Mouse (Mus musculus): Measurements from ENCODE around the gene Mrpl53.

Gene Mrpl53

DNA sequence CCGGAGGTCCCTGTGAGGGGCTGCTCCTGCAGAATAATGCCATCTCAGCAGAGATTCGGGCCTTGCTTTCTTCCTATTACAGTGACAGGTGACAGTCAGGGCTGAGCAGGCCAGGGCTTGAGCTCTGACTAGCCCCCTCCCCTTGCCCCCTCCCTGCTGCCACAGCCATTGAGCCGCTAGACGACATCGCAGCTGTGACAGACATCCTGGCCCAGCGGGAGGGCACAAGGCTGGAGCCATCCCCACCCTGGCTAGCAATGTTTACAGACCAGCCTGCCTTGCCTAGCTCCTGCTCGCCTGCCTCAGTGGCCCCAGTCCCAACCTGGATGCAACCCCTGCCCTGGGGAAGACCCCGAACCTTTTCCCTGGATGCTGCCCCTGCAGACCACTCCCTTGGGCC, 42.9 kb downstream of the Mrpl53 start:
- DNase-seq (ENCODE audit: low spot score), result no peak

- no peak for DNase-seq (ENCODE audit: low spot score)
Measured at GRCm38 (mm10) chr6:83153038-83153437, 44.2 kb downstream of the Mrpl53 start.

GRCm38 (mm10) chr6:83153485-83153884, 44.6 kb downstream of the Mrpl53 start:
- no peak for DNase-seq (ENCODE audit: low spot score)

- DNase-seq (ENCODE audit: low spot score), result no peak
Measured at GRCm38 (mm10) chr6:83155552-83156238, 46.9 kb downstream of the Mrpl53 start.

- peak; percentile 31 for DNase-seq (ENCODE audit: low spot score)
Measured at GRCm38 (mm10) chr6:83156259-83156684, 47.4 kb downstream of the Mrpl53 start, which contains the start of the genes Wdr54 and 1700003E16Rik. Gene Wdr54, minus strand, starts transcription at chr6:83156397. Gene 1700003E16Rik, plus strand, starts transcription at chr6:83156404.

- DNase-seq (ENCODE audit: low spot score), result peak; percentile 65
Measured at GRCm38 (mm10) chr6:83159456-83159855, 50.6 kb downstream of the Mrpl53 start.

Measured in lung, postnatal 25 days (tissue).